Mouse (Mus musculus) frontal cortex, postnatal 25 days (tissue): Measurements from ENCODE around the gene Glrx2.
"Not testable (repeated sequence)": the region's sequence is repeated elsewhere in the genome, so short reads cannot be mapped to it uniquely, and the experiment has no call there.

Experiments
- DNase-seq, 2 experiments: peaks; one replicate each; pipeline ENCODE4 v3.0.0; 2022; ENCODE audit warnings: low spot score in 2 of 2

Gene Glrx2

GRCm38 (mm10) chr1:143716038-143716437 is at the start of gene Glrx2:
Gene Glrx2, plus strand, starts transcription at chr1:143716338.
- not testable (repeated sequence) for DNase-seq

- DNase-seq: no peak
Observed at GRCm38 (mm10) chr1:143675734-143676361, 40.3 kb upstream of the Glrx2 start.

- no peak for DNase-seq
Observed at GRCm38 (mm10) chr1:143681108-143681507, 35.0 kb upstream of the Glrx2 start.

- DNase-seq: no peak
Observed at GRCm38 (mm10) chr1:143684849-143685248, 31.3 kb upstream of the Glrx2 start.

GRCm38 (mm10) chr1:143701736-143702135 is 14.4 kb upstream of the Glrx2 start:
- DNase-seq: no peak

- DNase-seq: peak in 1 of 2 experiments; percentile 35
Observed at GRCm38 (mm10) chr1:143702141-143702740, 13.9 kb upstream of the Glrx2 start.

- peak; percentile 84 to 86 for DNase-seq
Observed at GRCm38 (mm10) chr1:143702741-143703262, 13.3 kb upstream of the Glrx2 start, which contains the start of gene Cdc73. Gene Cdc73, minus strand, starts transcription at chr1:143702893.

GRCm38 (mm10) chr1:143707006-143707405 is 9.1 kb upstream of the Glrx2 start:
- no peak for DNase-seq

- no peak for DNase-seq
Observed at GRCm38 (mm10) chr1:143708361-143708760, 7.8 kb upstream of the Glrx2 start.

- DNase-seq: no peak
Observed at GRCm38 (mm10) chr1:143709966-143710626, 6.0 kb upstream of the Glrx2 start.

GRCm38 (mm10) chr1:143710627-143710976 is 5.5 kb upstream of the Glrx2 start:
- no peak for DNase-seq

- DNase-seq: no peak
Observed at GRCm38 (mm10) chr1:143724456-143725064, 8.4 kb downstream of the Glrx2 start.

- DNase-seq: no peak
Observed at GRCm38 (mm10) chr1:143727701-143728445, 11.7 kb downstream of the Glrx2 start.

GRCm38 (mm10) chr1:143730899-143731298 is 14.8 kb downstream of the Glrx2 start:
- DNase-seq: no peak

GRCm38 (mm10) chr1:143731691-143732090 is 15.6 kb downstream of the Glrx2 start:
- DNase-seq: no peak

GRCm38 (mm10) chr1:143733914-143734410 is 17.8 kb downstream of the Glrx2 start:
- no peak for DNase-seq

- DNase-seq: no peak
Observed at GRCm38 (mm10) chr1:143738811-143739210, 22.7 kb downstream of the Glrx2 start.

GRCm38 (mm10) chr1:143739361-143740350 is 23.5 kb downstream of the Glrx2 start:
- DNase-seq: peak; percentile 79 to 85

- no peak for DNase-seq
Observed at GRCm38 (mm10) chr1:143740581-143740980, 24.4 kb downstream of the Glrx2 start.

- DNase-seq: no peak
Observed at GRCm38 (mm10) chr1:143741331-143741730, 25.2 kb downstream of the Glrx2 start.
